Mouse (Mus musculus) myocyte (in vitro differentiated cells): ENCODE measurements around the gene Foxn4. TPM values are rescaled to one million over a fixed set of nuclear protein-coding genes. Genes with fewer than 3 reads are reported as not detected.
A peak's percentile ranks its signal among the peaks of the same experiment; 100 is the strongest.

Experiments
- H3K27me3 ChIP-seq: one replicate; pipeline ENCODE4 v1.6.1; 2011; ENCODE audit not compliant: control insufficient read depth, insufficient read depth, insufficient read length
- H3K36me3 ChIP-seq: one replicate; pipeline ENCODE4 v1.6.1; 2011; ENCODE audit not compliant: control insufficient read depth, insufficient read depth
- H3K4me2 ChIP-seq: one replicate; pipeline ENCODE4 v1.6.1; 2011; ENCODE audit warnings: low read depth, control low read depth
- H3K4me3 ChIP-seq: one replicate; pipeline ENCODE4 v1.5.1; 2011; ENCODE audit warnings: mild to moderate bottlenecking, control low read depth, moderate library complexity
- H3K79me2 ChIP-seq: one replicate; pipeline ENCODE4 v1.6.1; 2011; ENCODE audit not compliant: control insufficient read depth, insufficient read depth
- H3ac ChIP-seq: one replicate; pipeline ENCODE4 v1.6.1; 2011; ENCODE audit not compliant: control insufficient read depth, insufficient read length
- CEBPB ChIP-seq: IDR thresholded peaks from 2 replicates; pipeline ENCODE4 v1.6.1; 2011; ENCODE audit warnings: mild to moderate bottlenecking, moderate library complexity; ENCODE audit not compliant: poor library complexity, insufficient read depth, severe bottlenecking
- E2F4 ChIP-seq: IDR thresholded peaks from one replicate; pipeline ENCODE4 v1.6.1; 2011; ENCODE audit warnings: mild to moderate bottlenecking, control low read depth, moderate library complexity; ENCODE audit not compliant: insufficient read depth
- MAX ChIP-seq: IDR thresholded peaks from one replicate; pipeline ENCODE4 v1.6.1; 2011; ENCODE audit warnings: low read depth, mild to moderate bottlenecking, control low read depth
- MYOD1 ChIP-seq, 3 experiments: IDR thresholded peaks; one replicate each; pipeline ENCODE4 v1.6.1; 2011; ENCODE audit warnings: control low read depth in 2 of 3, low read depth in 2 of 3, mild to moderate bottlenecking in 2 of 3, moderate library complexity in 1 of 3; ENCODE audit not compliant: insufficient read length in 2 of 3, control insufficient read depth in 1 of 3
- MYOG ChIP-seq, 3 experiments: IDR thresholded peaks; one replicate each; pipeline ENCODE4 v1.6.1; 2011; ENCODE audit warnings: control low read depth in 2 of 3, low read depth in 2 of 3, mild to moderate bottlenecking in 2 of 3; ENCODE audit not compliant: insufficient read length in 2 of 3, control insufficient read depth in 1 of 3, insufficient read depth in 1 of 3
- POLR2A ChIP-seq: IDR thresholded peaks from one replicate; pipeline ENCODE4 v1.6.1; 2011; ENCODE audit warnings: low read depth, mild to moderate bottlenecking, control low read depth, moderate library complexity; ENCODE audit not compliant: insufficient read length
- POLR2AphosphoS2 ChIP-seq: IDR thresholded peaks from one replicate; pipeline ENCODE4 v1.6.1; 2011; ENCODE audit warnings: low read depth, control low read depth; ENCODE audit not compliant: insufficient read length
- REST ChIP-seq: IDR thresholded peaks from one replicate; pipeline ENCODE4 v1.6.1; 2011; ENCODE audit warnings: mild to moderate bottlenecking, control low read depth, moderate library complexity; ENCODE audit not compliant: insufficient read depth, insufficient read length
- SRF ChIP-seq: IDR thresholded peaks from one replicate; pipeline ENCODE4 v1.6.1; 2011; ENCODE audit warnings: low read depth; ENCODE audit not compliant: control insufficient read depth, insufficient read length
- TCF12 ChIP-seq: IDR thresholded peaks from one replicate; pipeline ENCODE4 v1.6.1; 2011; ENCODE audit warnings: mild to moderate bottlenecking, control low read depth; ENCODE audit not compliant: poor library complexity, insufficient read depth, severe bottlenecking
- TCF3 ChIP-seq: IDR thresholded peaks from one replicate; pipeline ENCODE4 v1.6.1; 2011; ENCODE audit warnings: low read depth, control low read depth; ENCODE audit not compliant: insufficient read length
- USF1 ChIP-seq: IDR thresholded peaks from one replicate; pipeline ENCODE4 v1.6.1; 2011; ENCODE audit warnings: low read depth, mild to moderate bottlenecking, control low read depth, moderate library complexity
- polyA plus RNA-seq: library from polyadenylated mRNA; unstranded; fragments of >200 nt; fragmentation: generic; extraction: Trizol; gene quantifications from one replicate; pipeline ENCODE4 v1.2.1, GENCODE M21; 2012; ENCODE audit warnings: missing spikeins

Gene Foxn4
- polyA plus RNA-seq, 1 experiment, result 0.01 TPM

- H3K27me3 ChIP-seq, result peaks cover 30% of the 10 kb centered on the region
- H3K4me2 ChIP-seq, result peak overlapping the region; percentile 80
- peak; percentile 57 to 89 (median 60) for TF ChIP-seq MYOG (IDR thresholded peaks at IDR 0.05; ENCODE audit: control insufficient read depth in 1 of 3, insufficient read depth in 1 of 3, insufficient read length in 2 of 3, low read depth in 2 of 3)
- TF ChIP-seq TCF12, result peak; percentile 59
- no peak for TF ChIP-seq SRF
- TF ChIP-seq MYOD1 (IDR thresholded peaks at IDR 0.05; ENCODE audit: control insufficient read depth in 1 of 3, insufficient read length in 2 of 3, low read depth in 2 of 3), result peak in 2 of 3 experiments; percentile 82 to 95
- no peak overlapping the region for H3ac ChIP-seq
- no peaks in the 10 kb centered on the region for H3K79me2 ChIP-seq
- no peak overlapping the region for H3K4me3 ChIP-seq
- no peaks in the 10 kb centered on the region for H3K36me3 ChIP-seq
Observed at GRCm38 (mm10) chr5:114269499-114269898, 4.1 kb downstream of the Foxn4 start.

GRCm38 (mm10) chr5:114268646-114269045 lies 5.0 kb downstream of the Foxn4 start:
- no peaks in the 10 kb centered on the region for H3K79me2 ChIP-seq
- peaks cover 22% of the 10 kb centered on the region for H3K27me3 ChIP-seq
- no peak for TF ChIP-seq POLR2AphosphoS2
- TF ChIP-seq POLR2A, result no peak
- no peak for TF ChIP-seq MYOD1 (IDR thresholded peaks at IDR 0.05; ENCODE audit: control insufficient read depth in 1 of 3, insufficient read length in 2 of 3, low read depth in 2 of 3)
- no peak overlapping the region for H3K4me2 ChIP-seq
- H3ac ChIP-seq, result no peak overlapping the region
- no peak overlapping the region for H3K4me3 ChIP-seq
- H3K36me3 ChIP-seq, result no peaks in the 10 kb centered on the region

GRCm38 (mm10) chr5:114264791-114265190 lies 8.8 kb downstream of the Foxn4 start:
- Histone ChIP-seq H3ac (no peak overlapping the region), H3K79me2 (no peaks in the 10 kb centered on the region), H3K27me3 (peaks cover 14% of the 10 kb centered on the region), H3K4me3 (no peak overlapping the region), H3K4me2 (no peak overlapping the region), H3K36me3 (no peaks in the 10 kb centered on the region)
- TF ChIP-seq CEBPB, result no peak
- no peak for TF ChIP-seq SRF
- no peak for TF ChIP-seq POLR2AphosphoS2
- no peak for TF ChIP-seq MYOD1 (IDR thresholded peaks at IDR 0.05; ENCODE audit: control insufficient read depth in 1 of 3, insufficient read length in 2 of 3, low read depth in 2 of 3)
- no peak for TF ChIP-seq MYOG (IDR thresholded peaks at IDR 0.05; ENCODE audit: control insufficient read depth in 1 of 3, insufficient read depth in 1 of 3, insufficient read length in 2 of 3, low read depth in 2 of 3)
- no peak for TF ChIP-seq REST
- TF ChIP-seq TCF12, result no peak
- no peak for TF ChIP-seq TCF3
- TF ChIP-seq E2F4, result no peak
- no peak for TF ChIP-seq USF1

- Histone ChIP-seq H3ac (no peak overlapping the region), H3K4me3 (no peak overlapping the region), H3K36me3 (no peaks in the 10 kb centered on the region), H3K4me2 (no peak overlapping the region), H3K79me2 (no peaks in the 10 kb centered on the region), H3K27me3 (peaks cover 20% of the 10 kb centered on the region)
- TF ChIP-seq POLR2AphosphoS2 (no peak), POLR2A (no peak), MAX (no peak), REST (no peak), MYOD1 (IDR thresholded peaks at IDR 0.05; ENCODE audit: control insufficient read depth in 1 of 3, insufficient read length in 2 of 3, low read depth in 2 of 3) (no peak), SRF (no peak), TCF3 (no peak), USF1 (no peak)
Observed at GRCm38 (mm10) chr5:114264030-114264459, 9.6 kb downstream of the Foxn4 start.

GRCm38 (mm10) chr5:114261494-114261893 lies 12.1 kb downstream of the Foxn4 start:
- no peaks in the 10 kb centered on the region for H3K79me2 ChIP-seq
- TF ChIP-seq USF1, result no peak
- no peak for TF ChIP-seq TCF12
- TF ChIP-seq REST, result no peak
- TF ChIP-seq SRF, result no peak
- no peak for TF ChIP-seq E2F4
- no peak for TF ChIP-seq POLR2A
- no peak for TF ChIP-seq CEBPB
- TF ChIP-seq MAX, result no peak
- no peak for TF ChIP-seq MYOD1 (IDR thresholded peaks at IDR 0.05; ENCODE audit: control insufficient read depth in 1 of 3, insufficient read length in 2 of 3, low read depth in 2 of 3)
- TF ChIP-seq POLR2AphosphoS2, result no peak
- no peak for TF ChIP-seq TCF3
- no peak for TF ChIP-seq MYOG (IDR thresholded peaks at IDR 0.05; ENCODE audit: control insufficient read depth in 1 of 3, insufficient read depth in 1 of 3, insufficient read length in 2 of 3, low read depth in 2 of 3)
- H3K4me3 ChIP-seq, result no peak overlapping the region
- no peak overlapping the region for H3ac ChIP-seq
- H3K27me3 ChIP-seq, result peaks cover 29% of the 10 kb centered on the region
- H3K4me2 ChIP-seq, result no peak overlapping the region
- no peaks in the 10 kb centered on the region for H3K36me3 ChIP-seq
